Mouse (Mus musculus) heart, postnatal 36 days (tissue): ENCODE data around the gene Btbd16. TPM values are rescaled to one million over a fixed set of nuclear protein-coding genes. Genes with fewer than 3 reads are reported as not detected.

Source experiments
- DNase-seq, 2 experiments: peaks; one replicate each; pipeline ENCODE4 v3.0.0; 2021 to 2022
- intact Hi-C: fragments of 180-260 bp; cut with DNase I; formaldehyde crosslinking; loops from one replicate; pipeline ENCODE4 v1.15.1; 2025
- total RNA-seq, 2 experiments: library from RNA; stranded (reverse); gene quantifications; 2 replicates each; pipeline ENCODE4 v1.2.3; 2021

Btbd16 gene
- total RNA-seq, 2 experiments from 2014 or later: not detected

DNA sequence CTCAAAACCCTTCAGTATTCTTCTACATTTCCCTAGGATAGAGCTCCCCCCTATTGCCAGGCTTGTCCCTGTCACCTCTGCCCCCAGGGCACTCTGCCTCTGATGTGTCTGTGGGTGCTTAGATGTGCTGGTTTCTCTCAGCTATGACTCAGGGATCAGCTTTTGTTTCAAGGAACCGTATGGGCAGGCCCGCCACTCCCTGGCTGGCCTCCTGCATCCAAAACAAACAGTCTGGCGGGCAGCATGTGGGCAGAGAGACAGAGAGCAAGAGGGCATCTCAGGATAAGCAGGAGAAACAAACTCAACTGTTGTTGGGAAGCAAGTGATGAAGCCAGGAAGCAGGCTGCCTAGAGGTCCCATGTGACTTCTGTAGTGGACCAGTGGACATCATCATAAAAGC lies 81.8 kb downstream of the Btbd16 start:
- intact Hi-C loops: no loop called here
- no peak for DNase-seq

DNA sequence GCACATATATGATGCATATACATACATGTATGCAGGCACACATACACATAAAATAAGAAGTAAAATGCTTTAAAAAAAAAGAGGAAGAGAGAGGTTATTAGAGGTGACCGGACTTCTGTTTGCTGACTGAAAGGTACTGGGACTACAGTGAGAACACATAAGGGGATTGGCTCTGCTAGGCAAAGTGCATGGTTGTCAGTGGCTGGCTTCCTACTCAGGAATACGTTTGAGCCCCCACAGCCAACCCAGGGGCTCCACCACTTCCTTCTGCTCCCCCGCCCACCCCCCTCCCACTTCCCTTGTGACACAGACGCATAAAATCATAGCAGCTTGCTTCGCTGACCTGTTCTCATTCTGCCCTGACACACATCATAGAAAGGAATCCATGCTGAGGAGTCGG lies 84.1 kb downstream of the Btbd16 start:
- intact Hi-C loops: no loop called here
- DNase-seq: no peak

DNA sequence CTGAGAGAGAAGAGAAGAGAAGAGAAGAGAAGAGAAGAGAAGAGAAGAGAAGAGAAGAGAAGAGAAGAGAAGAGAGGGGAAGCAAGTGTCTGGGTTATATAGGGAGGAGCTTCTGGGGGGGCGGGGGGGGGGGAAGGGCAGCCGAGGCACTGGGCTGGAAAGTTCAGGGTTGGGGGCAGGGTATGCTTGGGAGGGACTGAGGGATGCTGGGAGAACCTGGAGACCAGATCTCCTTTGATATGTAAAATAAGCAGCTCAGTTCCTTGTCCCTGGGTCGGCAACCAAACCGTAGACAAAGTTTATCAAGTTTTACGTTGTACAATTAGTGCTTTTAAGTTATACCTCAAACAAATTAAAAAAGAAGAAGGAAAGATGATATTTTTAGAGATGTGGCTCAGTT lies 86.1 kb downstream of the Btbd16 start:
- no peak for DNase-seq
- intact Hi-C loops: loop anchor here (10.0 kb wide), 1 partner anchor 345 kb away; no protein-coding TSS in a partner anchor

DNA sequence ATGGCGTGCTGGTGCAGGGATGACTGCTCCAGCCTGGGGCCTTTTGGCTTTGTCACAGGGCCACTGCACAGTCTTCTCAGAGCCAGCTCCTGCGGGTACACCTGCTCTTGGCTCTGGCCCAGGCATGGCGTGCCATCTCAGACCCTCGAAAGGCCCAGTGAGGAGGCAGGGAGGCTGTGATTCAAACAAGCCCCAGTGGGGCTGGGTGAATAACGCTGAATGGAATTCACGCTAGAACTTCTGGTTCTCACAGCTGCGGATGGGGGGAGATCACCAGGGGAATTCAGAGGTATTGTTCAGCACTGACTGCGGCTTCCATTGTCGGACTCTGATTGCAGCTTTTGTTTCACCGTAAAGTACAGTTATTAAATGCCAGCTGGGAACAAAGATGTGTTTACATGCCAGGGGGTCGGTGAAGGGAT lies 86.9 kb downstream of the Btbd16 start:
- DNase-seq: no peak
- intact Hi-C loops: loop anchor here (10.0 kb wide), 1 partner anchor 346 kb away; no protein-coding TSS in a partner anchor

DNA sequence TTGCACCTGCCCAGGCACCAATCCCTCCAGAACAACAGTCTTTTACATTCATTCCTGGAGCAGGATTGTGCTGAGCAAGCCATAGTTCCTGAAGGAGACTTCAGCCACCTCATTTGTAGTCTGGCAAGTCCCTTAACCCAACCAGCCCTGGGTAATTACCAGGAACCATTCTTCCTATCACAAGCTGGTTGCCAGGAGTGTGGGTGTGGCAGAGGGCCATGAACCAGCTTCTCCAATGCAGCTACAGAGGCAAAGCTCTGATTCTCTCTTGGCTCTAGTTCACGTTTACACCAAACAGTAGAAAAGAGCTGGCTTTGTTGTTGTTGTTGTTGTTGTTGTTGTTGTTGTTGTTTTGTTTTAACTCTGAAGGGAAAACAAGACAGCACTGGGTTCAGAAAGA lies 88.6 kb downstream of the Btbd16 start:
- intact Hi-C loops: loop anchor here (10.0 kb wide), 1 partner anchor 348 kb away; no protein-coding TSS in a partner anchor
- no peak for DNase-seq

DNA sequence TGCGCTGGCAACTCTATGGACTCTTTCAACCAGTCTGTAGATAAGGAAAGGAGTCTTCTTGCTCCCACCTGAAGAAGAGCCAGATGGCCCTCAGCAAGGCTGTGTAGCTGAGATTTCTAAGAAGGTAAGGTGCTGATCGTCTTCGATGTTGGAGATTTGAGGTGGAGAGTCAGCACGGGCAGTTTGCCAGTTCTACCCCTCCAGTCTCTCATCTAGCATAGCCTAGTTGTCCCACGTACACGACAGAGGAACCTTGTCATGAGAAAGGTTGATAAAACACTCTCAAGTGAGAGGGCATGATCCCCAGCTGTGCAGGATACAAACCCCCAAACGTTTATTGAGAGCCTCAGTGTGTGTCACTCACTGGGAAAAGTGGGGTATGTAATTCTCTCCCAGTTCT lies 90.8 kb downstream of the Btbd16 start:
- no peak for DNase-seq
- intact Hi-C loops: loop anchor here (5.0 to 10.0 kb wide), 3 partner anchors 37 to 698 kb away; partner anchors contain the start of gene Bub3

DNA sequence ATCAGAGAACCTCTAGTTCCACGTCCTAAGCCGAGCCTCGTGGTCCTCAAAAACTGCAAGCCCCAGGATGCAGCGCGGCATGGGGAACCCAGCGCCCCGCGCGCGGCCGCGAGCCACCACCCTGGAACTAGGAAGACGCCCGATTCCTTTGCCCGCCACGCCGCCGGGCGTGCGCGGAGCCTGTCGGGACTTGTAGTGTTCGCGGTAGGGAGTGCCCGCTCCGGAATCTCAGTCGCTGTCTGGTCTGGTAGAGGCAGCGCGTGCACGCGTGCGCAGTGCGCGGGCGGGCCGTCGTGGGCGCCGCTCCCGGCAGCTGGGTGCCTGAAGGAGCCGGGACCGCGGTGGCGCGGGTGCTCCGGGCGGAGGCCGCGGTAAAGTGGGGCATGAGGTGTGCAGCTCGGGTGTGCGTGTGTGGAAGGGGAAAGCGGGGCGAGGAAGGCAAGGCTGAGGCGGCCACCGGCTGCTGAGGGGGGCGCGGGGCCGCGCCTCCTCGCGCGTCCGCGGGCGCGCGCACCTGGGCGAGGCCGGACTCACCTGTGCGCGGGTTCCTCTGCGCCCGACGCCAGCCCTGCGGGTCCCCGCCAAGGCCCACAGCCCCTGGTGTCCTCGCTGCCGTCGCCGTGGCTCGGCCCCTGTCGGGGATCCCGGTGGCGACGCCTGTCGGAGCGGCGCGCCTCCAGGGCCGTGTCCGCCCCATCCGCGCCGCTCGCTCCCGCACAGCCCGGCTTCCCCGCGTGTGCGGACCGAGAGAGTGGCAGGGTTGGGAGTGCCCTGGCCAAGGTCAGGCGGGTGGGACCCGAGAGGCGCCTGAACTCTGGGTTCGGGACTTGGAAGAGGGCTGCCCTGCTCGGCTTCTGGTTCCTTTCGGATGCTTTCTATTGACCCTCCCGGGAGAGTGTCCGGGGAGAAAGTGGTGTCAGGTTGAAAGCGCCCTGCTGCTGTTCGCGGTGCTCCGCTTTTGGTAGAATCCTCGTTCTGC lies 92.0 kb downstream of the Btbd16 start, which contains the start of gene Plekha1:
Plekha1 (plus strand) TSS at position 144 of the 979 bp plus-strand sequence.
- DNase-seq: peak; percentile 93 to 96

DNA sequence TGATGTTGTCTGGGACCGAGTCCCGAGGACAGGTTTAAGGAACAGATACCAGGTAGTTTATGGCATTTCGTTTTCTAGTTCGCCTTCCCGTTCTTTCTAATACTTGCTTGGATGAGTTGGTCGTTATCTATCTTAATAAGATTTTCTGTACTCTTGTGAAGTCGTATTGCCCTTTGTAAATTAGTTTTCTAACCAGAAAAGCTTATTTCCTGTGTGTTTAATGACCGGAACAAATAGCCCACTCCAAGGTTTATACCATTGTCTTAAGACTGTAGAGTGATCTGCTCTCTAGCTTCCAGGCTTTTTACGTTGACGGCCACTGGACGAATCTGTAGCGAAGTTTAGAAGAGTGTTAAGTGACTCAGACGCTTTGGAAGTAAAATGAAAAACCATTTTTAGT lies 92.8 kb downstream of the Btbd16 start:
- DNase-seq: no peak
- intact Hi-C loops: loop anchor here (5.0 to 10.0 kb wide), 3 partner anchors 39 to 696 kb away; partner anchors contain the start of gene Bub3

More for the DNA sequence above, 92.0 kb downstream of the Btbd16 start, which contains the start of gene Plekha1:
- intact Hi-C loops: loop anchor here (5.0 to 10.0 kb wide), 3 partner anchors 39 to 696 kb away; partner anchors contain the start of gene Bub3

DNA sequence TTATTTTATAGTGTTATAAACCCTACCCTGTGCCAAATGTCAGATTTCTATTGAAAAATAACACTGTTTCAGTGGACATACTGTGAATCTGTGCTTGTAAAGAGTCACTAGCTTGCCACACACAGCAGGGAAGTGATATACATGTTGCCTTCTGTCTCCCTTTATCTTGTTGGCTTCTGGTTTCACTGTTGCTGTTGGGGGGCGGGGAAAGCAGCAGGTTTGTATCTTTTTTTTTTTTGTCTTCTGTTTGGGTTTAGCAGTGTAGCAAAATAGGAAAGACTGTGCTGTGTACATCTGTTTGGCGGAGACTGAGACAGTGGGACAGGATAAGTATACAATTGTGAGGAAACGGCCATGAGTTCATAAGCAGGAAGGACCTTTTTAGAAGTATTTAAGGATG lies 93.4 kb downstream of the Btbd16 start:
- intact Hi-C loops: loop anchor here (5.0 to 10.0 kb wide), 3 partner anchors 40 to 695 kb away; partner anchors contain the start of gene Bub3
- DNase-seq: no peak

Other genes with a start within 250 kb of the Btbd16 start
- 10 to 100 TPM; 44.5 to 47.6 TPM for gene Nsmce4a, start 201.0 kb upstream of the Btbd16 start, total RNA-seq
- 100 to 1,000 TPM; 505 to 575 TPM for gene Tacc2, start 196.6 kb upstream of the Btbd16 start, total RNA-seq
- gene Plekha1, start 91.7 kb downstream of the Btbd16 start, total RNA-seq: 10 to 100 TPM; 42.8 to 44.0 TPM
- gene Htra1, start 162.0 kb downstream of the Btbd16 start, total RNA-seq: 100 to 1,000 TPM; 120 to 129 TPM